Mouse (Mus musculus) liver, postnatal 0 days (tissue): Measurements from ENCODE around the gene Tnnt3. TPM values are rescaled to one million over a fixed set of nuclear protein-coding genes. Genes with fewer than 3 reads are reported as not detected.

Experiments used
- ATAC-seq: fragments of 200-750 bp; cut with Nextera tagmentation; 2 replicates; pipeline ENCODE4 v1.8.0; 2017; ENCODE audit warnings: mild to moderate bottlenecking, moderate library complexity
- DNase-seq: peaks from one replicate; pipeline ENCODE4 v3.0.0-alpha.2; 2016
- H3K27ac ChIP-seq: fragments of 300-500 bp; sonication (generic); 2 replicates; pipeline ENCODE4 v1.5.1; 2014; ENCODE audit warnings: antibody characterized with exemption, moderate library complexity, mild to moderate bottlenecking, low read depth
- H3K27me3 ChIP-seq: fragments of 300-500 bp; sonication (generic); 2 replicates; pipeline ENCODE4 v1.6.1; 2014; ENCODE audit warnings: low read length, control low read depth, mixed read lengths; ENCODE audit not compliant: insufficient read depth
- H3K36me3 ChIP-seq: fragments of 300-500 bp; sonication (generic); replicated peaks from 2 replicates; pipeline ENCODE4 v1.6.1; 2014; ENCODE audit warnings: mild to moderate bottlenecking, control low read depth, low read length, moderate library complexity, mixed read lengths; ENCODE audit not compliant: insufficient read depth
- H3K4me1 ChIP-seq: fragments of 300-500 bp; sonication (generic); 2 replicates; pipeline ENCODE4 v1.6.1; 2014; ENCODE audit warnings: antibody characterized with exemption, mild to moderate bottlenecking, control low read depth; ENCODE audit not compliant: insufficient read depth
- H3K4me2 ChIP-seq: fragments of 300-500 bp; sonication (generic); 2 replicates; pipeline ENCODE4 v1.6.1; 2014; ENCODE audit warnings: low read depth, mild to moderate bottlenecking, low read length, moderate library complexity, mixed read lengths
- H3K4me3 ChIP-seq: fragments of 300-500 bp; sonication (generic); 2 replicates; pipeline ENCODE4 v1.5.1; 2014; ENCODE audit warnings: low read depth, low read length
- H3K9ac ChIP-seq: fragments of 300-500 bp; sonication (generic); replicated peaks from 2 replicates; pipeline ENCODE4 v1.6.1; 2014; ENCODE audit warnings: mild to moderate bottlenecking, moderate library complexity
- H3K9me3 ChIP-seq: fragments of 300-500 bp; sonication (generic); 2 replicates; pipeline ENCODE4 v1.6.1; 2016; ENCODE audit warnings: mild to moderate bottlenecking, control low read depth, low read length, mixed read lengths
- CTCF ChIP-seq: sonication (generic); IDR thresholded peaks from 2 replicates; pipeline ENCODE4 v1.5.1; 2016; ENCODE audit warnings: antibody characterized with exemption, low read depth
- EP300 ChIP-seq: IDR thresholded peaks from 2 replicates; pipeline ENCODE4 v1.6.1; 2016; ENCODE audit warnings: antibody characterized with exemption, low read depth, mild to moderate bottlenecking
- WGBS: fragments of 180-500 bp; shearing (Covaris S2); extraction: QIAGEN DNeasy Blood & Tissue Kit; methylation state at CpG from one replicate; pipeline ENCODE4 v1.1.7; 2014; ENCODE audit not compliant: insufficient replicate concordance; 5-methylcytosine and 5-hydroxymethylcytosine counted together
- polyA plus RNA-seq: library from polyadenylated mRNA; unstranded; fragments of >200 nt; fragmentation: Nextera tagmentation; extraction: Ambion mirVana; gene quantifications from 2 replicates; pipeline ENCODE4 v1.2.1, GENCODE M21; 2015

The Tnnt3 gene
- polyA plus RNA-seq, 1 experiment from 2014 or later = 3.6 TPM

DNA sequence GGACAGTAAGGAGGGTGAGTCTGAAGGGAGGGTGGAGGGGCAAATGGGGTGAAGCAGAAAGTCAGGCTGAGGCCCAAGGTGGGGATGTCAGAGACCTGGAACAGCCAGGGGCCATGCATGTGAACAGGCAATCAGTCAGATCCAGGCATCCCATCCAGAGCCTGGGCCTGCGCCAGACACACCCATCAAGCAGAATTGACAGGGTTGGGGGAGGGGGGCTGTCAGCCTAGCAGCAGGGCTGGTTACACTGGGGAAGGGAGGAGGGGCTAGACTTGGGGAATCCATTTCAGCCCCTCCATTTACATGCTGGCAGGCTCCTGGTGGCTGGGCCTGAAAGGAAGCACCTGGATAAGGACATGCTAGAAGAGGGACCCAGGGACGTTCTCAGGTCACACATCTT lies 7.3 kb downstream of the Tnnt3 start:
- DNase-seq = no peak
- Histone ChIP-seq H3K4me1 (no peaks in the 10 kb centered on the region; the same call in 1 of the 2 replicates), H3K27ac (no peak overlapping the region), H3K9me3 (no peaks in the 10 kb centered on the region), H3K9ac (no peak overlapping the region), H3K36me3 (no peaks in the 10 kb centered on the region), H3K27me3 (no peaks in the 10 kb centered on the region), H3K4me3 (no peak overlapping the region), H3K4me2 (no peak overlapping the region)
- ATAC-seq = no peak
- no peak for TF ChIP-seq CTCF
- TF ChIP-seq EP300 = no peak
- 52% methylated on average over 2 of the region's 2 CpGs for WGBS

DNA sequence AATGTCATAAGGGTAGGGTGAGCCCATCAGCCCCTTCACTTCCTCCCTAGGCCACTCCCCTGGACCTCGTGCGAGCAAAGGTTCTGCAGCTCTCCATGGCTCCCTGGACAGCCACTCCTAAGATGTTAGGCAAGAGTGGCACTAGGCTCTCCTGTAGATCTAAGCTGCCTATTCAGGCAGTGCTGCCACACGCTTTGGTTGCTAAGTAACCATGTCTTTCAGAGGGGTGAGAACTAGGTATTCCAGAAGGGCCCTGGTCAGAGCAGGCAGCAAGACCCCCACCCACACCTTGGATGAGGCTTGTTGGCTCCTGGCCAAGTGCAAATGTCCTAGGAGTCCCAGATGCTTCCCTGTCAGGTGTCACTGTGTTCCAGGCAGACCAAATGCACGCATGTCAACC lies 7.9 kb downstream of the Tnnt3 start:
- Histone ChIP-seq H3K27me3 (no peaks in the 10 kb centered on the region), H3K9me3 (no peaks in the 10 kb centered on the region), H3K9ac (no peak overlapping the region), H3K4me1 (no peaks in the 10 kb centered on the region; the same call in 1 of the 2 replicates), H3K4me2 (no peak overlapping the region), H3K36me3 (no peaks in the 10 kb centered on the region), H3K4me3 (no peak overlapping the region), H3K27ac (no peak overlapping the region)
- TF ChIP-seq EP300 (no peak), CTCF (no peak)
- 45% methylated on average over 4 of the region's 4 CpGs for WGBS
- ATAC-seq (no peak), DNase-seq (no peak)

DNA sequence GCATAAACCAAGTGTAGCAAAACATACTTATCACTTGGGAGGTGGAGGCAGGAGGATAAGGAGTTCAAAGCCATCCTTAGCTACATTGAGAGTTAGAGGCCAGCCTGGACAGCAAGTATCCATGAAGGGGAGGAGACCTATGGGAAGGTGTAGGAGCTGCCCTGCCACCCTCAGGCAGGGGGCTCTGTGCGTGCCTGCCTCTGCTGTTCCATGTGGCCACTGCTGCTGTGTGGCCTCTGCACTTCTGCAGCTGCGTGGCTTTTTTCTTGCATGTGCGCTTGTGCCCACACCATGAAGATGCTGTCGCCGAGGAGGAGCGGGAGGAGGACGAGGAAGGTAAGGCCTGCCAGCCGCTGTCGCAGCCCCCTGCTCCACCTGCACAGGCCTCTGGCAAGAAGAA lies 8.8 kb downstream of the Tnnt3 start:
- Histone ChIP-seq H3K9ac (no peak overlapping the region), H3K4me3 (no peak overlapping the region), H3K36me3 (no peaks in the 10 kb centered on the region), H3K9me3 (no peaks in the 10 kb centered on the region), H3K4me2 (no peak overlapping the region), H3K4me1 (no peaks in the 10 kb centered on the region; the same call in 1 of the 2 replicates), H3K27me3 (no peaks in the 10 kb centered on the region), H3K27ac (no peak overlapping the region)
- TF ChIP-seq EP300 (no peak), CTCF (no peak)
- DNase-seq = no peak
- ATAC-seq = no peak
- 85% methylated on average over 9 of the region's 9 CpGs for WGBS

DNA sequence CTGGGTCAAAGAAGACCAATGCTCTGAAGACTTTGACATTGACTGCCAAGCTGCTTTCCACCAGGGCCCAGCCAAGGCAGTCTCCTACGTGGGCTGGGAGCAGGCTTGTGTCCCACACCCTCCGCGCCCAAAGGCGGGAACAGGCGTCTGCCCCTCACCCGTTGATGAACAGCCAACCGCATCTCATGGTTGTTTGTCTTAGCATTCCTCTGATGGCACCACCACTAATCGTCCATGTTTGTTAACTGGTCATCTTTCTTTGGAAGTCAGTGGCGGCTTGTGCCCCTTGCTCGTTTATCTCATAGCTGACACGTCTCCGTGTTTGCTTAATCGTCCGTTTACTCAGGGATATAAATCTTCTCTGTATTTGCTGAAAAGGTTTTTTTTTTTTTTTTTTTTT lies 10.9 kb downstream of the Tnnt3 start:
- no peak overlapping the region for H3K9ac ChIP-seq
- DNase-seq (no peak), ATAC-seq (no peak)
- H3K4me1 ChIP-seq = no peaks in the 10 kb centered on the region; the same call in 1 of the 2 replicates
- no peaks in the 10 kb centered on the region for H3K36me3 ChIP-seq
- H3K4me2 ChIP-seq = no peak overlapping the region
- H3K9me3 ChIP-seq = no peaks in the 10 kb centered on the region
- TF ChIP-seq EP300 (no peak), CTCF (no peak)
- H3K27ac ChIP-seq = no peak overlapping the region
- WGBS = 64% methylated on average over 14 of the region's 14 CpGs
- no peaks in the 10 kb centered on the region for H3K27me3 ChIP-seq
- H3K4me3 ChIP-seq = no peak overlapping the region

DNA sequence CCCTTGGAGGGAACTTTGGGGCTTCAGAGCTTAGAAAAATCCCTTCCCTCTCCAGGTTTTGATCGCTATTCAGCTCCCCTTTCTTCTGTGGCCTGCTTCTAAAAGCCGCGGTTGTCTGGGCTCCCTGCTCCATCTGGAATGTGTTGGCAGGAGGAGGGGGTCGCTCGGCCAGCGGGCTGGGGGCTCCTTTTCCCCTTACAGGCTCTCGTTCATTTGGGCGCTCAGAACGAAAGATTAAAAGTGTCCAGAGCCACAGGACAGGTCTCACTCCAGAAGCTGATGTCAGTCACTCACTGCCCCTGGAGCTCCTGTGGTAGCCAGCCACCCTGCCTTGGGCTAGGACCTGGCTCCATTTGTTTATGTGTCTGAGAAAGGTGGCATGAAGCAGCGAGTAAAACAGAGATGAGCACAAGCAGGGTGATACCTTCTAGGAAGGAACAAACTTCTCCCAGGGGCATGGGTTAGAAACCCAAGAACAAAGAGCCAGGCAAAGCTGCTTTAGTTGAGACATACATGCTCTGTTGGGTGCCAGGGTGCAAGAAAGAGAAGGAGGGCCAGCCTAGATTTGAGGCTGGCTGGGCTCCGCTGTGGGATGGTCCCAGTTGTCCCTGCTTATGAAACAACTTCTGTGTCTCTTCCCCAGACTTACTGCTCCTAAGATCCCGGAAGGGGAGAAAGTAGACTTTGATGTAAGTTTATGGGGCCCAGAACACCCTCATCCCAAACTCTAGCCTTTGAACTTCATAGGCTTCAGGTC lies 11.6 kb downstream of the Tnnt3 start:
- no peaks in the 10 kb centered on the region for H3K36me3 ChIP-seq
- no peak overlapping the region for H3K9ac ChIP-seq
- H3K9me3 ChIP-seq = no peaks in the 10 kb centered on the region
- no peak overlapping the region for H3K4me3 ChIP-seq
- no peaks in the 10 kb centered on the region for H3K27me3 ChIP-seq
- H3K4me1 ChIP-seq = no peaks in the 10 kb centered on the region; the same call in 1 of the 2 replicates
- H3K27ac ChIP-seq = no peak overlapping the region
- 49% methylated on average over 12 of the region's 12 CpGs for WGBS
- ATAC-seq (no peak), DNase-seq (no peak)
- H3K4me2 ChIP-seq = no peak overlapping the region
- TF ChIP-seq CTCF (no peak), EP300 (no peak)

DNA sequence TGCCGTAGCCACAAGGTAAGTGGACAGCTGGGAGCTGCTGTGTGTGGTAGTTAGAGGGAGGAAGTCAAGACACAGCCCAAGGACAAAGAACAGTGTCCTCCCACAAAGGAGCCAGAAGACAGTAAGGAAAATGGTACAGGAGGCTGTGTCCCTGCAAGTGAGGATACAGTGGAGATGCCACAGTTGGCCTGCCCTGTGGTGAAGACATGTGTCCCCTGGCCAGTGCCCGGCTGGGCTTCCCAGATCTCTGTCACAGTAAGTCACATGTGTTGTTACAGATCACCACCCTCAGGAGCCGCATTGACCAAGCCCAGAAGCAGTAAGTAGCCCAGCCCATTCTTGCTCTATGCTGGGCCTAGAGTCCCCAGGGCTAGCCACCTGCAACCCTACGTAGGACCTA lies 15.4 kb downstream of the Tnnt3 start:
- WGBS = 73% methylated on average over 4 of the region's 4 CpGs
- TF ChIP-seq CTCF (no peak), EP300 (no peak)
- DNase-seq = no peak
- Histone ChIP-seq H3K36me3 (no peaks in the 10 kb centered on the region), H3K4me2 (no peak overlapping the region), H3K9me3 (no peaks in the 10 kb centered on the region), H3K27me3 (no peaks in the 10 kb centered on the region), H3K4me3 (no peak overlapping the region), H3K4me1 (no peaks in the 10 kb centered on the region; the same call in 1 of the 2 replicates), H3K27ac (no peak overlapping the region), H3K9ac (no peak overlapping the region)
- no peak for ATAC-seq
